Mouse (Mus musculus): ENCODE data around the gene Cstf1. TPM values are rescaled to one million over a fixed set of nuclear protein-coding genes. Genes with fewer than 3 reads are reported as not detected.

Gene Cstf1
- total and polyA plus RNA-seq, 3 experiments, result 44.2 to 62.1 (median 53.2) TPM

DNA sequence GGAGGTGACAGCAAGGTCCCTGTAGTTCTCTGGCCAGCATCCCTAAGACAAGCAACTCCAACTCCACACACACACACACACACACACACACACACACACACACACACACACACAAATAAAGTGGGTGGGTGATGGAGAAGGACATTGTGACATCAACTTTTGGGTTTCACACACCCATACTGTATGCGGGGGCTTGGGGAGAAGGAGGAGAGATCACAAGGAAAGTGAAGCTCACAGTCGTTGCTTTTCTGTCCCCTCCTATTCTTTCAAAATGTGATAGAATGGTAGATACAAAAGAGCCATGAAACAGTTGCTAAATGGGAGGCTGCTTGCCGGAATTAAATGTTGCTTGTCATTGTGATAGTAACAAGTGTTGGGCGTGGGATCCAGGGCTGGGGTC lies 24.2 kb downstream of the Cstf1 start:
- H3K27ac ChIP-seq (ENCODE audit: insufficient read depth, low read depth), result no peak overlapping the region
- peak overlapping the region; percentile 70; the same call in 1 of the 2 replicates for H3K4me2 ChIP-seq (ENCODE audit: insufficient read depth, low read depth, poor library complexity, severe bottlenecking)
- in situ Hi-C loops (cut with MboI; ENCODE audit: low pct_ligation_motif_present, low pct_unique_long_range_greater_than_20kb, low sequenced_read_pairs) (no loop called here), dilution Hi-C loops (cut with MboI; ENCODE audit: extremely low pct_ligation_motif_present, extremely low pct_unique_long_range_greater_than_20kb, low sequenced_read_pairs) (no loop called here)
- no peak for DNase-seq (ENCODE audit: extremely low read depth)
- 0 out of 2 replicates have a peak, but pooled peaks cover 3% of the 10 kb centered on the region for H3K79me2 ChIP-seq (replicated peaks; ENCODE audit: control insufficient read depth, extremely low read depth, insufficient read depth, poor library complexity, severe bottlenecking)
- no peak for TF ChIP-seq JUND (conservative IDR thresholded peaks at IDR 0.05; ENCODE audit: low read depth, low read length)
- no peak for TF ChIP-seq NRF1 (IDR thresholded peaks at IDR 0.05; ENCODE audit: low read depth, low read length)
- TF ChIP-seq ZMIZ1 (IDR thresholded peaks at IDR 0.05; ENCODE audit: low read depth, low read length), result no peak
- no peak for TF ChIP-seq ETS1 (conservative IDR thresholded peaks at IDR 0.05; ENCODE audit: low read depth, low read length)
- TF ChIP-seq MYC (IDR thresholded peaks at IDR 0.05; ENCODE audit: low read depth, low read length), result no peak
- TF ChIP-seq ELF1 (IDR thresholded peaks at IDR 0.05; ENCODE audit: low read depth, low read length), result no peak
- TF ChIP-seq IRF4 (IDR thresholded peaks at IDR 0.05; ENCODE audit: low read depth, low read length), result no peak
- no peak for TF ChIP-seq CHD1 (IDR thresholded peaks at IDR 0.05; ENCODE audit: low read depth, low read length)
- TF ChIP-seq KAT2A (IDR thresholded peaks at IDR 0.05; ENCODE audit: insufficient replicate concordance, low read length), result no peak
- no peak for TF ChIP-seq ZC3H11A (IDR thresholded peaks at IDR 0.05; ENCODE audit: low read depth, low read length)
- TF ChIP-seq CHD2 (IDR thresholded peaks at IDR 0.05; ENCODE audit: low read length), result no peak
- no peak for TF ChIP-seq MAZ (IDR thresholded peaks at IDR 0.05; ENCODE audit: low read depth, low read length)
- no peak for TF ChIP-seq SIN3A (IDR thresholded peaks at IDR 0.05; ENCODE audit: low read length)
- TF ChIP-seq USF2 (conservative IDR thresholded peaks at IDR 0.05; ENCODE audit: low read depth, low read length), result no peak
- TF ChIP-seq POLR2A (IDR thresholded peaks at IDR 0.05; ENCODE audit: low read depth, low read length), result no peak
- H3K36me3 ChIP-seq (replicated peaks in 1 of 2; ENCODE audit: control insufficient read depth in 1 of 2, insufficient read depth in 1 of 2, low read length in 1 of 2), result peaks cover 0 to 21% of the 10 kb centered on the region in 2 experiments
- no peaks in the 10 kb centered on the region for H3K27me3 ChIP-seq (replicated peaks)
- H3K9me3 ChIP-seq (replicated peaks; ENCODE audit: low read length), result peaks cover 7% of the 10 kb centered on the region
- H3K9ac ChIP-seq (ENCODE audit: insufficient read depth, low read depth), result peak overlapping the region; percentile 61; the same call in 1 of the 2 replicates
- H3K4me1 ChIP-seq (ENCODE audit: control insufficient read depth in 1 of 2, insufficient read depth in 2 of 2), result peaks cover 19 to 78% of the 10 kb centered on the region in 2 experiments
- peak overlapping the region in 2 of 3 experiments; percentile 58 for H3K4me3 ChIP-seq (replicated peaks in 1 of 3; ENCODE audit: low read depth in 2 of 3, low read length in 2 of 3, poor library complexity in 1 of 3)

DNA sequence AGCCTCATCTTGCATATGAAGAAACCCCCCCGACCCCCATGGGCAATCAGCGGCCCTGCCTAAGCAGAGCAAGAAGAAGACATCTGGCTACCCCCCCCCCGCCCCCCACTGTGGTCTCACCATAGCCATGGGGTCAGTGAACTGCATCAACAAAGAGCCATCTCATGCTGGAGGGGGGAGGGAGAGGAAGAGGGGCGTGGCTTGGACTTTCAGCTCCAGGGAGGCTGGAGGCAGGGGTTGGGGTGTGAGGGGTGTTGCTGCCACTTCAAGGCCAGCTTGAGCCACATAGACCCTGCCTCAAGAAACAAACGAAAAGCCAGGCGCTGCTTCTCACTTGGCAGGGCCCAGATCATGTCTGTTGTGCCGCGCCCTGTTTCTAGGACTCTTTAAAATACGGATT lies 25.5 kb downstream of the Cstf1 start:
- Histone ChIP-seq H3K4me2 (ENCODE audit: insufficient read depth, low read depth, poor library complexity, severe bottlenecking) (no peak overlapping the region), H3K4me3 (replicated peaks in 1 of 3; ENCODE audit: low read depth in 2 of 3, low read length in 2 of 3, poor library complexity in 1 of 3) (no peak overlapping the region), H3K79me2 (replicated peaks; ENCODE audit: control insufficient read depth, extremely low read depth, insufficient read depth, poor library complexity, severe bottlenecking) (0 out of 2 replicates have a peak, but pooled peaks cover 3% of the 10 kb centered on the region), H3K27me3 (replicated peaks) (no peaks in the 10 kb centered on the region), H3K36me3 (replicated peaks in 1 of 2; ENCODE audit: control insufficient read depth in 1 of 2, insufficient read depth in 1 of 2, low read length in 1 of 2) (peaks cover 0 to 21% of the 10 kb centered on the region in 2 experiments), H3K9ac (ENCODE audit: insufficient read depth, low read depth) (no peak overlapping the region), H3K27ac (ENCODE audit: insufficient read depth, low read depth) (no peak overlapping the region), H3K9me3 (replicated peaks; ENCODE audit: low read length) (peaks cover 7% of the 10 kb centered on the region), H3K4me1 (ENCODE audit: control insufficient read depth in 1 of 2, insufficient read depth in 2 of 2) (peaks cover 20 to 76% of the 10 kb centered on the region in 2 experiments)
- in situ Hi-C loops (cut with MboI; ENCODE audit: low pct_ligation_motif_present, low pct_unique_long_range_greater_than_20kb, low sequenced_read_pairs), result no loop called here
- no peak for DNase-seq (ENCODE audit: extremely low read depth)
- dilution Hi-C loops (cut with MboI; ENCODE audit: extremely low pct_ligation_motif_present, extremely low pct_unique_long_range_greater_than_20kb, low sequenced_read_pairs), result no loop called here
- TF ChIP-seq NELFE (IDR thresholded peaks at IDR 0.05; ENCODE audit: low read depth, low read length) (no peak), HCFC1 (IDR thresholded peaks at IDR 0.05; ENCODE audit: low read depth, low read length) (no peak), EP300 (IDR thresholded peaks at IDR 0.05; ENCODE audit: low read length) (no peak), USF2 (conservative IDR thresholded peaks at IDR 0.05; ENCODE audit: low read depth, low read length) (no peak), ZKSCAN1 (IDR thresholded peaks at IDR 0.05; ENCODE audit: borderline replicate concordance, low read depth, low read length) (no peak), RAD21 (IDR thresholded peaks at IDR 0.05; ENCODE audit: low read depth, low read length) (no peak), JUN (IDR thresholded peaks at IDR 0.05; ENCODE audit: insufficient read depth, low read depth, low read length) (no peak), CHD2 (IDR thresholded peaks at IDR 0.05; ENCODE audit: low read length) (no peak)
